Mouse (Mus musculus) limb, embryonic 14.5 days (tissue): Measurements from ENCODE around the gene Paqr7. TPM values are rescaled to one million over a fixed set of nuclear protein-coding genes. Genes with fewer than 3 reads are reported as not detected.

Experiments
- ATAC-seq: fragments of 200-750 bp; cut with Nextera tagmentation; 2 replicates; pipeline ENCODE4 v1.8.0; 2017; ENCODE audit warnings: low read depth, moderate number of reproducible peaks, moderate TSS enrichment; ENCODE audit not compliant: low FRiP score
- DNase-seq: peaks from one replicate; pipeline ENCODE4 v3.0.0-alpha.2; 2015; ENCODE audit warnings: low spot score
- H3K27ac ChIP-seq: fragments of 300-500 bp; sonication (generic); replicated peaks from 2 replicates; pipeline ENCODE4 v1.5.1; 2014; ENCODE audit warnings: low read depth, mild to moderate bottlenecking, low read length, moderate library complexity, mixed read lengths
- H3K27me3 ChIP-seq: fragments of 300-500 bp; sonication (generic); 2 replicates; pipeline ENCODE4 v1.6.1; 2014; ENCODE audit warnings: low read length, mixed read lengths; ENCODE audit not compliant: control insufficient read depth, insufficient read depth
- H3K36me3 ChIP-seq: fragments of 300-500 bp; sonication (generic); 2 replicates; pipeline ENCODE4 v1.6.1; 2014; ENCODE audit warnings: mild to moderate bottlenecking, low read length, moderate library complexity, mixed read lengths; ENCODE audit not compliant: control insufficient read depth, insufficient read depth
- H3K4me1 ChIP-seq: fragments of 300-500 bp; sonication (generic); 2 replicates; pipeline ENCODE4 v1.6.1; 2014; ENCODE audit warnings: antibody characterized with exemption, low read length, mixed read lengths; ENCODE audit not compliant: control insufficient read depth, insufficient read depth
- H3K4me2 ChIP-seq: fragments of 300-500 bp; sonication (generic); replicated peaks from 2 replicates; pipeline ENCODE4 v1.6.1; 2014; ENCODE audit warnings: low read depth, mild to moderate bottlenecking, low read length, moderate library complexity; ENCODE audit not compliant: severe bottlenecking
- H3K4me3 ChIP-seq: fragments of 300-500 bp; sonication (generic); replicated peaks from 2 replicates; pipeline ENCODE4 v1.5.1; 2014; ENCODE audit warnings: low read length
- H3K9ac ChIP-seq: fragments of 300-500 bp; sonication (generic); 2 replicates; pipeline ENCODE4 v1.6.1; 2014; ENCODE audit warnings: mild to moderate bottlenecking, low read depth, low read length, moderate library complexity; ENCODE audit not compliant: severe bottlenecking
- H3K9me3 ChIP-seq: fragments of 300-500 bp; sonication (generic); 2 replicates; pipeline ENCODE4 v1.6.1; 2016; ENCODE audit warnings: low read length; ENCODE audit not compliant: control insufficient read depth
- POLR2A ChIP-seq: fragments of 200-500 bp; IDR thresholded peaks from 2 replicates; pipeline ENCODE4 v1.8.0; 2012; ENCODE audit warnings: inconsistent platforms, mild to moderate bottlenecking, moderate library complexity, borderline replicate concordance; ENCODE audit not compliant: insufficient read depth, insufficient read length; ENCODE audit errors: extremely low read depth
- WGBS: fragments of 180-500 bp; shearing (Covaris S2); extraction: QIAGEN DNeasy Blood & Tissue Kit; methylation state at CpG from one replicate; pipeline ENCODE4 v1.1.7; 2014; 5-methylcytosine and 5-hydroxymethylcytosine counted together
- polyA plus RNA-seq, 2 experiments: library from polyadenylated mRNA; depleted of rRNA in 1 of 2; stranded (reverse) in 1 of 2; unstranded in 1 of 2; fragments of >200 nt; fragmentation: Nextera tagmentation in 1 of 2; extraction: Ambion mirVana in 1 of 2; gene quantifications; 2 replicates each; pipeline versions ENCODE4 v1.2.1 to v1.2.3; 2012 to 2014

Paqr7 gene
- polyA plus RNA-seq, 2 experiments: 2.9 to 5.9 TPM

DNA sequence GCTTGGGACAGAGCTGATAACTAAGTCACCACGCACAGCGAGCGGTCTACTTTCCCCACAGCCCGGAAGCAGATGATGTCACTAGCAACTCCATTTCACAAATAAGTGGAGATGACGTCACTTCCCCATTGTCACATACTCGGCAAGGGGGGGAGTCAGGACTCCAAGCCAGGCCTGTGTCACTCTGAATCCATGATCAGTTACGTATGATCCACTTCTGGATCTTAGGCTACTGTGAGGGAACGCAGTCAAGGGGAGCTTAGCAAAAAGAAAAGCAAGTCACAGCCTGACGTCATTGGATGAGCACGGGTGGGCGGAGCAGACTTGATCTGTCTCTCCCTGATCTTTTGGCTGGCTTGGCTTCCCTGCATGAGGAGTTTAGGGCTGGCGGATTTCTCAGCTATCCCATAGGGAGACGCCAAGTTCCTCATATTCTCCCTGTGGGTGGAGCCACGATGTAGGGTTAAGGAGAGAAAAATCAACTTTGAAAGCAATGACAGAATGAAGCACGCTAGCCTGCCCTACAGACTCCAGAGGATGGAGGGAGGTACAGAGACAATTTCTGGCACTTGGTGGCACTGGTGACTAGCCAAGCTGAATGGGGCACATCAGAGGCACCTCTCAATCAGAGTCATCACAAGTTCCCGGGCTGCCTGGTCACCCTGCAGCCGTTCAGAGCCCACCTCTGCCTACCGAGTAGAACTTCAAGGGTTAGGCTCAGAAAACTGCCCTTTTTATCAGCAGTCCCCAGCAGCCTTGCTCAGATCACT, 51.9 kb downstream of the Paqr7 start:
- no peak overlapping the region for H3K27ac ChIP-seq
- no peaks in the 10 kb centered on the region for H3K27me3 ChIP-seq
- peaks cover 8% of the 10 kb centered on the region; the same call in 1 of the 2 replicates for H3K4me1 ChIP-seq
- peaks cover 70% of the 10 kb centered on the region for H3K36me3 ChIP-seq
- no peak overlapping the region for H3K4me3 ChIP-seq
- peaks cover 6% of the 10 kb centered on the region; the same call in 1 of the 2 replicates for H3K9me3 ChIP-seq
- no peak for TF ChIP-seq POLR2A
- no peak for ATAC-seq
- DNase-seq: no peak
- H3K9ac ChIP-seq: no peak overlapping the region
- 75% methylated on average over 18 of the region's 18 CpGs for WGBS
- H3K4me2 ChIP-seq: no peak overlapping the region

DNA sequence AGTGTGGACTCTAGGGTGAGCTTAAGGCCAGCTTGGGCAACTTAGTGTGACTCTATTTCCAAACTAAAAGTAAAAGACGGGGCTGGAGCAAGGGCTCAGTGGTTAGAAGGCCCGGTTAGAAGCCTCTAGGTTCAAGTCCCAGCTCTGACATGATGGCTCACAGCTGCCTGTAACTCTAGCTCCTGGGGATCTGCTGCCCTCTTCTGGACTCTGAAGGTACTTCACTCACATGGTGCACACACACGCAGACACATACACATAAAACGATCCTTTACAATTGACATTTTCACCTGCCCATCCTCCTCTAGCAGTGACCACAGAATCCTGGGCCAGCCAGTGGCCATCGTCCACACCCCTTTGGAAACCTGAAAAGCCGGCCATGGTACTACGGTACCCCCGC, 53.4 kb downstream of the Paqr7 start:
- H3K27ac ChIP-seq: no peak overlapping the region
- no peak overlapping the region for H3K9ac ChIP-seq
- H3K27me3 ChIP-seq: no peaks in the 10 kb centered on the region
- DNase-seq: no peak
- ATAC-seq: no peak
- H3K4me2 ChIP-seq: no peak overlapping the region
- H3K36me3 ChIP-seq: peaks cover 56% of the 10 kb centered on the region
- peaks cover 6% of the 10 kb centered on the region; the same call in 1 of the 2 replicates for H3K9me3 ChIP-seq
- TF ChIP-seq POLR2A: no peak
- no peak overlapping the region for H3K4me3 ChIP-seq
- H3K4me1 ChIP-seq: peaks cover 8% of the 10 kb centered on the region; the same call in 1 of the 2 replicates
- 97% methylated on average over 8 of the region's 8 CpGs for whole genome bisulfite sequencing

DNA sequence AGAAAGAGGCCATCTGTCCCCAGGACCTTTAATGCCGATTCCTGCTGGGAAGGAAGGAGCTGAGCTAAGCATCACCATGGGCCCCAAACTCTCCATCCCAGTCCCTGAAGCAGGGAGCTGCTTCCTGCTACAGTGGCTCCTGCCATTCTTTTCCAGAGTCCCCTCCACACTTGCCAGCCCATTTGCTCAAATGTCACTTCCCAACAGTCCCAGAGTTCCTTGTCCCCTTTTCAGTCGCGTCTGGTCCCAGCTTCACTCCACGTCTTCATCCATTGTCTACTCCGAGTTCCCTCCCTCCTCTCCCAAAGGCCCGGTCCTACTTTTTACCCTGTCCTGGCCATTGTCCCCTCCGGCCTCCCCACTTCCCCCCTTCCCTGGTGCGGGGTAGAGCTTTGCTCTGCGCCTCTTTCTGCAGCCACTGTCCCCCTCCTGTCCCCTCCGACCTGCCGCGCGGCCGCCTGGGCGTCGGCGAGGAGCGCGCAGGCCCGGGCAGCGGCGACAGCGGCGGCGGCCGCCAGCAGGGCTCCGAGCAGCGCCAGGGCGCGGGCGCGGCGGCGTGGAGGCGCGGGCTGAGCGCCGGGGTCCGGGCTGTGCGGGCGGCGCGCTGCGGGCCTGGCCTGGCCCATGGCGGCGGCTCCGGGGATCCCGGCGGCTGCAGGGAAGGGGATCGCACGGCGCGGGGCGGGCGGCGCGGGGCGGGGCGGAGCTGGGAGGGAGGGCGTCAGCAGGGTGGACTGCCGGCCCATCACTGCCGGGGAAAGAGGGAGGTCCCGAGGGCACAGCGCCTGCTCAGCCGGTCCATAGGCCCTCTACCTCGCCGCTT, 55.2 kb downstream of the Paqr7 start, which contains the start of gene Selenon:
Selenon (minus strand) TSS at position 673 of the 823 bp plus-strand sequence.
- WGBS: 1% methylated on average over 41 of the region's 67 CpGs
- H3K4me1 ChIP-seq: peaks cover 8% of the 10 kb centered on the region; the same call in 1 of the 2 replicates

DNA sequence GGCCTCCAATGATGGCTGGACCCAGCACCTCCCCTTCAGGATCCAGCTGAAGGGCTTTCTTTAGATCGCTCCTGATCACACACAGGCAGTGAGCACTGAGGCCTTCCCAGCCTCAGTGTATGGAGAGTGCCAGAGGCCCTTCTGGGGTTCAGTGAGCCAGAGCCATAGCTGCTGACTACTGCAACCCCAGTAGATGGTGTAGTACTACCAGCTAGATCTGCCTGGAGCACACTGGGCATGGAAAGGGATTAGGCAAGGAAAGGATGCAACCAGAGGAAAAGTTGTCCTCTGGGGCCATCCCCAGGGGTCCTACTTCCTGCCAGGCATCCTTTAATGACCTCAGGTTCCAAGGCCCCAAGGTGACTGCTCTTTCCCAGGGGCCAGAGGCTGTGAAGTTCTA, 57.1 kb downstream of the Paqr7 start:
- H3K27ac ChIP-seq: no peak overlapping the region
- H3K9me3 ChIP-seq: peaks cover 6% of the 10 kb centered on the region; the same call in 1 of the 2 replicates
- H3K4me2 ChIP-seq: no peak overlapping the region
- H3K36me3 ChIP-seq: peaks cover 20% of the 10 kb centered on the region
- no peak overlapping the region for H3K9ac ChIP-seq
- no peak overlapping the region for H3K4me3 ChIP-seq
- WGBS: 82% methylated on average over 1 of the region's 1 CpGs
- DNase-seq (no peak), ATAC-seq (no peak)
- TF ChIP-seq POLR2A: no peak
- H3K27me3 ChIP-seq: no peaks in the 10 kb centered on the region
- H3K4me1 ChIP-seq: peaks cover 16% of the 10 kb centered on the region

More for the DNA sequence above, 55.2 kb downstream of the Paqr7 start, which contains the start of gene Selenon:
- DNase-seq (peak; percentile 55), ATAC-seq (peak; percentile 86)
- Histone ChIP-seq H3K9ac (peak within 1 kb of the TSS; percentile 92), H3K36me3 (peaks cover 39% of the 10 kb centered on the region), H3K4me3 (peak within 1 kb of the TSS; percentile 57), H3K27me3 (no peaks in the 10 kb centered on the region), H3K9me3 (peaks cover 6% of the 10 kb centered on the region; the same call in 1 of the 2 replicates), H3K27ac (peak within 1 kb of the TSS; percentile 83), H3K4me2 (peak within 1 kb of the TSS; percentile 64)
- TF ChIP-seq POLR2A: no peak

DNA sequence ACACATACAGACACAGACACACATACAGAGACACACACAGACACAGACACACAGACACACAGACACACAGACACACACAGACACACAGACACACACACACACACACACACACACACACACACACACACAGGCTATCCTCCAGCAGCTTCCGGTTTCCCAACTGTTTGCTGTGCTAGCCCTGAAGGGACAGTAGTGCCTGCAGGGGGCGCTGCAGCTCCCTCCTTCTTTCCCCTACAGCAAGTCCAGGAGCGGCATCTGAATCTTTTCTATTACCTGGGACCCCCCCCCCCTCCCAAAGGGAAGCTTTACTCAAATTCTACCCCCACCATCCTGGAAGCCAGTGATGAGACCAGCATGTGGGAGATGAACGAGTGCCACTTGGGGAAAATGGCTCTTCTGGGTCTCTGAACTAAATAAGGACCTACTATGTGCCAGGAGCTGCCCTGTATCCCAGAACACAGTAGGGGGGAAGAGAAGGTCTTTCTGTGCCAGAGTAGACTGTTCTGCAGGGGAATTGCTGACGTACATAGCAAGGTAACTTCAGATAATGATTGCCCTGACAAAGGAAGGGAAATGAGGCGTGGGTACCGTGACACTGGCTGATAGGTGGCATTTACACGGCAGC, 59.6 kb downstream of the Paqr7 start:
- 67% methylated on average over 8 of the region's 8 CpGs for WGBS
- H3K4me2 ChIP-seq: no peak overlapping the region
- H3K27me3 ChIP-seq: no peaks in the 10 kb centered on the region
- H3K9me3 ChIP-seq: no peaks in the 10 kb centered on the region
- no peak overlapping the region for H3K9ac ChIP-seq
- no peak for TF ChIP-seq POLR2A
- peaks cover 16% of the 10 kb centered on the region for H3K4me1 ChIP-seq
- H3K36me3 ChIP-seq: no peaks in the 10 kb centered on the region
- ATAC-seq: no peak
- no peak overlapping the region for H3K4me3 ChIP-seq
- H3K27ac ChIP-seq: no peak overlapping the region
- no peak for DNase-seq
